Mouse (Mus musculus) spleen, adult 2 months (tissue): ENCODE measurements around the gene Bmp2k.

Source experiments
- CTCF ChIP-seq: fragments of 200-500 bp; IDR thresholded peaks from 2 replicates; pipeline ENCODE4 v1.5.1; 2011; ENCODE audit warnings: mild to moderate bottlenecking, inconsistent platforms; ENCODE audit not compliant: insufficient read depth, insufficient read length, insufficient replicate concordance; ENCODE audit errors: extremely low read depth
- POLR2A ChIP-seq: fragments of 200-500 bp; IDR thresholded peaks from 2 replicates; pipeline ENCODE4 v1.6.1; 2011; ENCODE audit warnings: low read depth, low read length, inconsistent platforms

DNA sequence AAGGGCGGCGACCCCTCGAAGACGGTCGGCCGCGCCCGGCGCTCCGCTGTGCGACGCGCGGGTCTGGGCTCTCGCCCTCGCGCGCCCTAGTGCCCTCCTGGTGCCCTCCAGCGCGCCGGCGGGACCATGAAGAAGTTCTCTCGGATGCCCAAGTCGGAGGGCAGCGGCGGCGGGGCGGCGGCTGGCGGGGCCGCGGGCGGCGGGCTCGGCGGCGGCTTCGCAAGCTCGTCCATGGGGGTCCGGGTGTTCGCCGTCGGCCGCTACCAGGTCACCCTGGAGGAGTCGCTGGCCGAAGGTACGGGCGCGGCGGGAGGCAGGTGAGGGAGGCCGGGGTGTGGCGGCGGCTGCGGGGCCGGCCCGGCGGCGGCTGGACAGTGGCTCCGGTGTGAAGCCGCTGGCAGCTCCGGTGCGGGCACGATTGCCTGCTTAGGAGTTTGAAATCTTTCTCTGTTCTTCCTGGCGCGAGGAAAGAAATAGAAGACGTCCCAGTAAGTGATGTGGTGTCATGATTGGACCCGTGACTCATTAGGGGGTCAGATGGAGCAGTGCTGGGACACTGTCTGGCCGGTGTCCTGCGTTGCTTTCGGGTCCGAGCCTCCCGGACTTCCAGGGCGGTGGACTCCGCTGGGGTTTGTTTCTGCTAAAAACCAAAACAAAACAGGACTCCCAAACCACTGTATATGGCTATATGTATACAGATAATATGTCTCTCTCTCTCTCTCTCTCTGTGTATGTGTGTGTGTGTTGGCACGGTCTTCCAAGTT is 495 bp downstream of the Bmp2k start:
- TF ChIP-seq CTCF = no peak
- no peak for TF ChIP-seq POLR2A
